Mouse (Mus musculus) myocyte (in vitro differentiated cells): ENCODE measurements at regions not wholly inside any gene's neighbourhood (a gene's known extent, or its start where the extent isn't known, plus 50 kb on each side); places are given as distances from the start of the nearest gene placed in this dataset.

Experiments used
- H3K27me3 ChIP-seq: one replicate; pipeline ENCODE4 v1.6.1; 2011; ENCODE audit not compliant: control insufficient read depth, insufficient read depth, insufficient read length
- H3K36me3 ChIP-seq: one replicate; pipeline ENCODE4 v1.6.1; 2011; ENCODE audit not compliant: control insufficient read depth, insufficient read depth
- H3K4me2 ChIP-seq: one replicate; pipeline ENCODE4 v1.6.1; 2011; ENCODE audit warnings: low read depth, control low read depth
- H3K4me3 ChIP-seq: one replicate; pipeline ENCODE4 v1.5.1; 2011; ENCODE audit warnings: mild to moderate bottlenecking, control low read depth, moderate library complexity
- H3K79me2 ChIP-seq: one replicate; pipeline ENCODE4 v1.6.1; 2011; ENCODE audit not compliant: control insufficient read depth, insufficient read depth
- H3ac ChIP-seq: one replicate; pipeline ENCODE4 v1.6.1; 2011; ENCODE audit not compliant: control insufficient read depth, insufficient read length
- CEBPB ChIP-seq: IDR thresholded peaks from 2 replicates; pipeline ENCODE4 v1.6.1; 2011; ENCODE audit warnings: mild to moderate bottlenecking, moderate library complexity; ENCODE audit not compliant: poor library complexity, insufficient read depth, severe bottlenecking
- E2F4 ChIP-seq: IDR thresholded peaks from one replicate; pipeline ENCODE4 v1.6.1; 2011; ENCODE audit warnings: mild to moderate bottlenecking, control low read depth, moderate library complexity; ENCODE audit not compliant: insufficient read depth
- MAX ChIP-seq: IDR thresholded peaks from one replicate; pipeline ENCODE4 v1.6.1; 2011; ENCODE audit warnings: low read depth, mild to moderate bottlenecking, control low read depth
- MYOD1 ChIP-seq, 3 experiments: IDR thresholded peaks; one replicate each; pipeline ENCODE4 v1.6.1; 2011; ENCODE audit warnings: control low read depth in 2 of 3, low read depth in 2 of 3, mild to moderate bottlenecking in 2 of 3, moderate library complexity in 1 of 3; ENCODE audit not compliant: insufficient read length in 2 of 3, control insufficient read depth in 1 of 3
- MYOG ChIP-seq, 3 experiments: IDR thresholded peaks; one replicate each; pipeline ENCODE4 v1.6.1; 2011; ENCODE audit warnings: control low read depth in 2 of 3, low read depth in 2 of 3, mild to moderate bottlenecking in 2 of 3; ENCODE audit not compliant: insufficient read length in 2 of 3, control insufficient read depth in 1 of 3, insufficient read depth in 1 of 3
- POLR2A ChIP-seq: IDR thresholded peaks from one replicate; pipeline ENCODE4 v1.6.1; 2011; ENCODE audit warnings: low read depth, mild to moderate bottlenecking, control low read depth, moderate library complexity; ENCODE audit not compliant: insufficient read length
- POLR2AphosphoS2 ChIP-seq: IDR thresholded peaks from one replicate; pipeline ENCODE4 v1.6.1; 2011; ENCODE audit warnings: low read depth, control low read depth; ENCODE audit not compliant: insufficient read length
- REST ChIP-seq: IDR thresholded peaks from one replicate; pipeline ENCODE4 v1.6.1; 2011; ENCODE audit warnings: mild to moderate bottlenecking, control low read depth, moderate library complexity; ENCODE audit not compliant: insufficient read depth, insufficient read length
- SRF ChIP-seq: IDR thresholded peaks from one replicate; pipeline ENCODE4 v1.6.1; 2011; ENCODE audit warnings: low read depth; ENCODE audit not compliant: control insufficient read depth, insufficient read length
- TCF12 ChIP-seq: IDR thresholded peaks from one replicate; pipeline ENCODE4 v1.6.1; 2011; ENCODE audit warnings: mild to moderate bottlenecking, control low read depth; ENCODE audit not compliant: poor library complexity, insufficient read depth, severe bottlenecking
- TCF3 ChIP-seq: IDR thresholded peaks from one replicate; pipeline ENCODE4 v1.6.1; 2011; ENCODE audit warnings: low read depth, control low read depth; ENCODE audit not compliant: insufficient read length
- USF1 ChIP-seq: IDR thresholded peaks from one replicate; pipeline ENCODE4 v1.6.1; 2011; ENCODE audit warnings: low read depth, mild to moderate bottlenecking, control low read depth, moderate library complexity

DNA sequence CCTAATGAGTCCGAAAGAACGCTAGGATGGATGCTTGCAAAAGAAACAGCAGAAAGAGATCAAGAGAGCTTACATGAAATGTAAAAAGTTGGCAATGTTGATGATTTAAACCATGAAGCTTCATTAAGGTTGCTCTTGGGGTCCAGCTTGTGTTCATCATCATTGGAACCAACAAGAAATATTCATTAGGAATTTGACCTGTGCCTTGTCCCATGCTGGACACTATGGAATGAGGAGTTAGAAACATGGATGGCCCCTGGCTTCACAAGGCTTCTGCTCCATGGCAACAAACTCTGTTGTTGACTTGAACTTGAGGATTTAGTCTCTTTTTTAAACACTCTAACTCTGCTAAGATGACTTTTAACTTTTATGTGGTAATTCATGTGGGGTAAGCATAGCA, 159.0 kb upstream of the Gm11096 start:
- Histone ChIP-seq H3K4me3 (no peak overlapping the region), H3K4me2 (no peak overlapping the region), H3K27me3 (no peaks in the 10 kb centered on the region), H3K79me2 (no peaks in the 10 kb centered on the region), H3K36me3 (no peaks in the 10 kb centered on the region), H3ac (no peak overlapping the region)
- TF ChIP-seq POLR2A (no peak), SRF (no peak), TCF12 (no peak), E2F4 (no peak), MYOD1 (IDR thresholded peaks at IDR 0.05; ENCODE audit: control insufficient read depth in 1 of 3, insufficient read length in 2 of 3, low read depth in 2 of 3) (no peak), USF1 (no peak), MAX (no peak), REST (no peak), MYOG (IDR thresholded peaks at IDR 0.05; ENCODE audit: control insufficient read depth in 1 of 3, insufficient read depth in 1 of 3, insufficient read length in 2 of 3, low read depth in 2 of 3) (no peak), TCF3 (no peak), CEBPB (no peak), POLR2AphosphoS2 (no peak)

GRCm38 (mm10) chr17:81270235-81270634, 171.3 kb upstream of the Gm11096 start:
- Histone ChIP-seq H3K4me3 (no peak overlapping the region), H3K79me2 (no peaks in the 10 kb centered on the region), H3ac (no peak overlapping the region), H3K36me3 (no peaks in the 10 kb centered on the region), H3K4me2 (no peak overlapping the region), H3K27me3 (no peaks in the 10 kb centered on the region)
- TF ChIP-seq USF1, result no peak
- TF ChIP-seq REST, result no peak

DNA sequence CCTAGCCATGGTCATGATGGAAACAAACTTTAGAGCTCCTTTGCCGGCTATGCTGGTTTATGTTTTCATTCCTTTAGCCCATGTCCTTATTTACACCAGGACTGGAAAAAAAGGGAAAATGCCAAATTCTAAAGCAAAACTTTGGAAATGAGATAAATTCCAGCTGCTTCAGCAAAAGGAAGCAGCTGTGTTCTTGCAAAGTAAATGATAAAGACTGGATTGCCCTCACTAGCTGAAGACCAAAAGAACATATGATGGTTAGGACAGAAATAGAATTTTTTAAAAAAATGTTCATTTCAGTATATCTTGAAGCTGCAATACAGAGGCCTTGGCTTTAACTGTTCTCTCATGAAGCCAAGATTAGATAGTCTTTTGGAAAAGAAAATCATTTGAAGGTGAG, 179.6 kb upstream of the Gm11096 start:
- Histone ChIP-seq H3K36me3 (no peaks in the 10 kb centered on the region), H3K27me3 (no peaks in the 10 kb centered on the region), H3K4me3 (no peak overlapping the region), H3K4me2 (no peak overlapping the region), H3K79me2 (no peaks in the 10 kb centered on the region), H3ac (no peak overlapping the region)
- TF ChIP-seq POLR2A (no peak), MYOG (IDR thresholded peaks at IDR 0.05; ENCODE audit: control insufficient read depth in 1 of 3, insufficient read depth in 1 of 3, insufficient read length in 2 of 3, low read depth in 2 of 3) (no peak), USF1 (no peak), E2F4 (no peak), CEBPB (no peak), REST (no peak)

DNA sequence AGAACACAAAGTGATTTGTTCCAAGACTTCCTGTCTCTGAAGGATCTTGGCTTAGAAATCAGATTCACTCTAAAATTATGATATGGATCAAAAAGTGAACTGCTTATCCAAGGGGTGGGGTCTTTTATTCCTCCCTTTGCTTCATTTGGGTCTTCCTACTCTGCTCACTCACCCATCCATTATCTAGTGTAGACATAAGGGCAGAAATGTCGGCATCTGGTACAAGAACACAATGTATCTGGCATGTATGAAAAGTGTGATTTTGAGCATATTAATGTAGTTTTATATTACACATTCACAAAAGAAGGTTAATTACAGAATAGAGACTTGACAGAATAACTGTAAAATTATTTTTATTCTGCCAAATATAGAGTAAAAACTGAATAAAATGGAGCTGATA, 181.5 kb upstream of the Gm11096 start:
- no peaks in the 10 kb centered on the region for H3K79me2 ChIP-seq

GRCm38 (mm10) chr17:81256106-81256505, 185.5 kb upstream of the Gm11096 start:
- Histone ChIP-seq H3ac (no peak overlapping the region), H3K79me2 (no peaks in the 10 kb centered on the region), H3K4me2 (no peak overlapping the region), H3K4me3 (no peak overlapping the region), H3K36me3 (no peaks in the 10 kb centered on the region), H3K27me3 (no peaks in the 10 kb centered on the region)
- TF ChIP-seq USF1 (no peak), MYOG (IDR thresholded peaks at IDR 0.05; ENCODE audit: control insufficient read depth in 1 of 3, insufficient read depth in 1 of 3, insufficient read length in 2 of 3, low read depth in 2 of 3) (no peak), POLR2A (no peak), MYOD1 (IDR thresholded peaks at IDR 0.05; ENCODE audit: control insufficient read depth in 1 of 3, insufficient read length in 2 of 3, low read depth in 2 of 3) (no peak), CEBPB (no peak), MAX (no peak), TCF3 (no peak), REST (no peak), E2F4 (no peak), SRF (no peak), POLR2AphosphoS2 (no peak), TCF12 (no peak)

More for the DNA sequence above, 181.5 kb upstream of the Gm11096 start:
- Histone ChIP-seq H3ac (no peak overlapping the region), H3K36me3 (no peaks in the 10 kb centered on the region), H3K27me3 (no peaks in the 10 kb centered on the region), H3K4me3 (no peak overlapping the region), H3K4me2 (no peak overlapping the region)
- TF ChIP-seq MAX (no peak), POLR2AphosphoS2 (no peak), SRF (no peak), MYOG (IDR thresholded peaks at IDR 0.05; ENCODE audit: control insufficient read depth in 1 of 3, insufficient read depth in 1 of 3, insufficient read length in 2 of 3, low read depth in 2 of 3) (no peak), POLR2A (no peak), USF1 (no peak), MYOD1 (IDR thresholded peaks at IDR 0.05; ENCODE audit: control insufficient read depth in 1 of 3, insufficient read length in 2 of 3, low read depth in 2 of 3) (no peak), TCF12 (no peak), TCF3 (no peak), E2F4 (no peak), REST (no peak), CEBPB (no peak)
